Mouse (Mus musculus): Measurements from ENCODE around the gene Tomm20. TPM values are rescaled to one million over a fixed set of nuclear protein-coding genes. Genes with fewer than 3 reads are reported as not detected.
"Not testable (repeated sequence)": the region's sequence is repeated elsewhere in the genome, so short reads cannot be mapped to it uniquely, and the experiment has no call there.

Gene Tomm20
- polyA plus RNA-seq, 1 experiment from 2014 or later: 316 TPM

- no peak for DNase-seq (ENCODE audit: low read depth, low spot score)
- in situ Hi-C loops (cut with MboI; ENCODE audit: low pct_unique_long_range_greater_than_20kb): no loop called here
- no peak for ATAC-seq
- H3K27me3 ChIP-seq: no peaks in the 10 kb centered on the region
- no peak for TF ChIP-seq CTCF (IDR thresholded peaks at IDR 0.05)
- POLR2A ChIA-PET: interaction anchor here (1.2 kb wide), 1 partner anchor 8 kb away, joined by 4 read pairs; no protein-coding TSS in a partner anchor
- CTCF ChIA-PET: interaction anchor here (0.9 to 1.7 kb wide), 3 partner anchors 9 to 43 kb away, joined by 3 to 4 read pairs (median 3); no protein-coding TSS in a partner anchor
Observed at GRCm38 (mm10) chr8:126895133-126895532, 50.5 kb downstream of the Tomm20 start.

GRCm38 (mm10) chr8:126887639-126888006 is 58.0 kb downstream of the Tomm20 start:
- no peaks in the 10 kb centered on the region for H3K27me3 ChIP-seq
- ChIA-PET POLR2A (no interaction called here), CTCF (interaction anchor here (1.3 kb wide), 1 partner anchor 26 kb away, joined by 3 read pairs; no protein-coding TSS in a partner anchor)
- DNase-seq (ENCODE audit: low read depth, low spot score) (no peak), ATAC-seq (no peak)
- in situ Hi-C loops (cut with MboI; ENCODE audit: low pct_unique_long_range_greater_than_20kb): no loop called here
- TF ChIP-seq CTCF (IDR thresholded peaks at IDR 0.05): no peak

DNA sequence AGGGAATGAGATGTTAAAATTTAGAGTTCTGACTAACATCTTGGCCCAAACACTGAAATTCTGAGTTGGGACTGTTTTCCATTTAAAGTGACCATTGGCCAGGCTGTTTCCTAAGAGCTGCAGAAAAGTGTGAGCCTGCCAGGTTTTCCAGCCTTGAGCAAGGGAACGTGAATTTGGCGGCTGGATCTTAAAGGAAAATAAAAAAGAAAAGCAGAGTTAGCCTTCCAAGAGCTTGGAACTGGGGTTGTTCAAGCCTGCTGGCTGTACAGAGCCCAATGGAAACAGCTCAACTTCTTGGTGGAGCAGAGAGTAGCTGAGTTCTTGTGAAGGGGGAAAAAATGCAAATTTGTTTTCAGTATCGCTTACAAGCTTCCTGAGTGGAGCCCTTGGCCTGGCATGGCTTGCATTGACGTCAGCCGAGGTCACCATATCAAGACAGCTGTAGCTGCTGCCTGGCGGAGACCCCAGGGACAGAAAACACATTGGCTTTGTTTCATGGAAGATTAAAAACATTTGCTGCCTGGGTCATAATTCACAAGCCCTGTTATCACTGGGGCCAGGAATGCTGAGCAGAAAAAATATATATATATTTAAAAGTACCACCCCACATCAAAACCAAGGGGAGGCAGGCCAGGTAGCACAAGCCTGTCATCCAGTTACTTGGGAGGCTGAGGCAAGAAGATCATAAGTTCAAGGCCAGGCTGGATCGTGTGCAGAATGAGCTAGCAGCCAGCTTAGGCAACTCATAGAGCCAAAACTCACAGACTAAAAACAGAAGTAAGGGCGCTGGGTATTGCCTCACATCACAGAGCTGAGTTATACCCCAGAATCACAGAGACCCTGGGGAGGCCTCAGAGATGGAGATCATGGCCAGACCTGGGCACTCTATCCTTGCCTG is 58.7 kb downstream of the Tomm20 start:
- no peaks in the 10 kb centered on the region for H3K27me3 ChIP-seq
- in situ Hi-C loops (cut with MboI; ENCODE audit: low pct_unique_long_range_greater_than_20kb): no loop called here
- no peak for ATAC-seq
- POLR2A ChIA-PET: interaction anchor here (0.7 to 1.3 kb wide), 3 partner anchors 8 to 58 kb away, joined by 3 to 4 read pairs (median 3); no protein-coding TSS in a partner anchor
- no peak for TF ChIP-seq CTCF (IDR thresholded peaks at IDR 0.05)
- DNase-seq (ENCODE audit: low read depth, low spot score): no peak
- CTCF ChIA-PET: interaction anchor here (1.0 to 2.2 kb wide), 6 partner anchors 8 to 34 kb away, joined by 3 to 6 read pairs (median 4); no protein-coding TSS in a partner anchor

GRCm38 (mm10) chr8:126885554-126886485 is 59.8 kb downstream of the Tomm20 start:
- ChIA-PET CTCF (interaction anchor here (1.0 to 2.2 kb wide), 7 partner anchors 9 to 35 kb away, joined by 3 to 6 read pairs (median 4); no protein-coding TSS in a partner anchor), POLR2A (interaction anchor here (0.5 to 1.3 kb wide), 5 partner anchors 10 to 336 kb away, joined by 3 to 4 read pairs (median 3); no protein-coding TSS in a partner anchor)
- H3K27me3 ChIP-seq: no peaks in the 10 kb centered on the region
- DNase-seq (ENCODE audit: low read depth, low spot score): no peak
- TF ChIP-seq CTCF (IDR thresholded peaks at IDR 0.05): no peak
- ATAC-seq: no peak
- in situ Hi-C loops (cut with MboI; ENCODE audit: low pct_unique_long_range_greater_than_20kb): no loop called here

DNA sequence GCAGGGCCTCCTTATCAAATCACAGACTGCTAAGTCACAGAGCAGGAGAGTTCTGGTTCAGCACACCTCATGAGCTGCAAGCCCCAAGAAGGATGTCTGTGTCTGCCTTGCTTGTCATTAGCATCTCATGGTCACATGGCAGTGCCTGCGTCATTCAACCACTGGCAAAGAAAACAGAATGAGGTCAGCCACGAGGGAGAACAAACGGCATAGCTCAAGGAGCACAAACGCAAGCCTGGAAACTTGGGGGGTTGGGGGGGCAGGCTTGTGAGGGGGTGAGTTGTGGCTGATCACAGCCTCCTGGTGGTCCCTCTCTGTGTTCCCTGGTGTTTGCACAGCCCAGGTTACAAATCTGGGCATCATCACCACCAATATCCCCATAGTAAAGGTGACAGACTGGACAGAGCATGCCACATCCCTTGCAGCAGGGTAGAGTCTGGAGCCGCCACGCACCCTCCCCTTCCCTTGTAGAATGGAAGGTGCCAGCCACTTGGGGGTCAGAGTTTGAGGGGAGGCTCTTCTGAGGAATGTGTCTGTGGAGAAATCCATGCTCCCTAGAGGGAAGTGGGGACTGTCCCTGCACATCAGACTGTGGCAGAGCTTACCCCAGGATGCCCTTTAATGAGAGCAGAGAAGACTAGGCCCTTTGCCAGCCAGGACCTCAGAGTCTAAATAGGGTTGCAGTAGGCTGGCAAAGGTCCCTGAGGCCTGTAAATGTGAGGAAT is 61.3 kb downstream of the Tomm20 start:
- POLR2A ChIA-PET: interaction anchor here (0.6 to 1.3 kb wide), 4 partner anchors 43 to 291 kb away, joined by 3 to 9 read pairs (median 5); partner anchors contain the start of gene Irf2bp2
- TF ChIP-seq CTCF (IDR thresholded peaks at IDR 0.05): no peak
- DNase-seq (ENCODE audit: low read depth, low spot score): peak; percentile 79
- ATAC-seq: peak; percentile 68
- CTCF ChIA-PET: interaction anchor here (0.8 to 1.2 kb wide), 2 partner anchors 10 to 387 kb away, joined by 3 to 4 read pairs; no protein-coding TSS in a partner anchor
- H3K27me3 ChIP-seq: no peaks in the 10 kb centered on the region
- in situ Hi-C loops (cut with MboI; ENCODE audit: low pct_unique_long_range_greater_than_20kb): loop anchor here (5.0 kb wide), 1 partner anchor 33 kb away; no protein-coding TSS in a partner anchor

GRCm38 (mm10) chr8:126883752-126884151 is 61.9 kb downstream of the Tomm20 start:
- POLR2A ChIA-PET: interaction anchor here (0.6 to 1.5 kb wide), 4 partner anchors 26 to 290 kb away, joined by 3 to 7 read pairs (median 4); partner anchors contain the start of gene Irf2bp2
- in situ Hi-C loops (cut with MboI; ENCODE audit: low pct_unique_long_range_greater_than_20kb): loop anchor here (5.0 kb wide), 1 partner anchor 34 kb away; no protein-coding TSS in a partner anchor
- CTCF ChIA-PET: interaction anchor here (0.8 to 1.3 kb wide), 4 partner anchors 10 to 386 kb away, joined by 3 to 4 read pairs (median 3); no protein-coding TSS in a partner anchor
- ATAC-seq (no peak), DNase-seq (ENCODE audit: low read depth, low spot score) (no peak)
- H3K27me3 ChIP-seq: no peaks in the 10 kb centered on the region
- no peak for TF ChIP-seq CTCF (IDR thresholded peaks at IDR 0.05)

GRCm38 (mm10) chr8:126882586-126882985 is 63.1 kb downstream of the Tomm20 start:
- H3K27me3 ChIP-seq; DNase-seq (ENCODE audit: low read depth, low spot score); ATAC-seq: not testable (repeated sequence)
- CTCF ChIA-PET: interaction anchor here (1.3 kb wide), 1 partner anchor 33 kb away, joined by 3 read pairs; no protein-coding TSS in a partner anchor
- in situ Hi-C loops (cut with MboI; ENCODE audit: low pct_unique_long_range_greater_than_20kb): loop anchor here (5.0 kb wide), 1 partner anchor 35 kb away; no protein-coding TSS in a partner anchor
- POLR2A ChIA-PET: interaction anchor here (1.5 kb wide), 1 partner anchor 25 kb away, joined by 4 read pairs; no protein-coding TSS in a partner anchor

- peak; percentile 41 for ATAC-seq
- peak; percentile 77 for DNase-seq (ENCODE audit: low read depth, low spot score)
- H3K27me3 ChIP-seq: no peaks in the 10 kb centered on the region
- TF ChIP-seq CTCF (IDR thresholded peaks at IDR 0.05): no peak
- in situ Hi-C loops (cut with MboI; ENCODE audit: low pct_unique_long_range_greater_than_20kb): loop anchor here (5.0 kb wide), 1 partner anchor 36 kb away; no protein-coding TSS in a partner anchor
- CTCF ChIA-PET: interaction anchor here (1.3 kb wide), 1 partner anchor 18 kb away, joined by 3 read pairs; no protein-coding TSS in a partner anchor
- POLR2A ChIA-PET: interaction anchor here (2.1 kb wide), 1 partner anchor 15 kb away, joined by 9 read pairs; no protein-coding TSS in a partner anchor
Observed at GRCm38 (mm10) chr8:126881641-126882140, 64.0 kb downstream of the Tomm20 start.

Other genes starting within 250 kb of the Tomm20 start
- 26.7 TPM for gene Rbm34, start 25.2 kb upstream of the Tomm20 start, polyA plus RNA-seq (2021)
- gene Pard3, start 118.0 kb upstream of the Tomm20 start, polyA plus RNA-seq (2021): 36.8 TPM